7 mouse cellular contexts compared by ENCODE assay signal in genomic region chr7:127345092-127345491, GRCm38 (mm10). TPM values are rescaled to one million over a fixed set of nuclear protein-coding genes. Genes with fewer than 3 reads are reported as not detected.
DNase-seq lines count a peak whose midpoint lies in the region; ATAC-seq and TF ChIP-seq lines count a peak whose summit lies in the region.

No protein-coding gene starts in this region.

- peak overlapping the region; percentile 83 for H3K27ac ChIP-seq in forebrain, embryonic 13.5 days
- H3K27ac ChIP-seq in kidney, embryonic 16.5 days (ENCODE audit: low read length), result peak overlapping the region; percentile 99
- H3K27ac ChIP-seq in stomach, postnatal 0 days (replicated peaks), result peak overlapping the region; percentile 93

- no peak for TF ChIP-seq CTCF in lung, adult 2 months (IDR thresholded peaks at IDR 0.05; ENCODE audit: insufficient read depth, low read length)
- TF ChIP-seq CTCF in stomach, postnatal 0 days (IDR thresholded peaks at IDR 0.05; ENCODE audit: low read depth), result no peak

- no peak; the same call in 1 of the 2 replicates for TF ChIP-seq POLR2A in lung, adult 2 months (IDR thresholded peaks at IDR 0.05; ENCODE audit: borderline replicate concordance, extremely low read depth, low read depth, low read length)

- H3K9me3 ChIP-seq in forebrain, embryonic 13.5 days (replicated peaks), result no peaks in the 10 kb centered on the region
- H3K9me3 ChIP-seq in kidney, embryonic 16.5 days (ENCODE audit: low read length), result no peaks in the 10 kb centered on the region
- H3K9me3 ChIP-seq in stomach, postnatal 0 days (ENCODE audit: control insufficient read depth, low read length), result no peaks in the 10 kb centered on the region

- H3K4me1 ChIP-seq in lung, adult 2 months (ENCODE audit: control insufficient read depth, insufficient read depth, low read length), result no peaks in the 10 kb centered on the region; the same call in 1 of the 2 replicates
- peaks cover 21% of the 10 kb centered on the region for H3K4me1 ChIP-seq in forebrain, embryonic 13.5 days
- peaks cover 22% of the 10 kb centered on the region for H3K4me1 ChIP-seq in kidney, embryonic 16.5 days (ENCODE audit: insufficient read depth, low read length)
- H3K4me1 ChIP-seq in stomach, postnatal 0 days (replicated peaks; ENCODE audit: control insufficient read depth, insufficient read depth), result peaks cover 3% of the 10 kb centered on the region; the same call in 1 of the 2 replicates

- TF ChIP-seq EP300 in stomach, postnatal 0 days (optimal IDR thresholded peaks at IDR 0.05), result no peak

- peak overlapping the region; percentile 93 for H3K9ac ChIP-seq in forebrain, embryonic 13.5 days
- peak overlapping the region; percentile 91 for H3K9ac ChIP-seq in kidney, embryonic 16.5 days (replicated peaks; ENCODE audit: low read length)
- peak overlapping the region; percentile 88 for H3K9ac ChIP-seq in stomach, postnatal 0 days (ENCODE audit: low read length)

- no peak for DNase-seq in lung, adult 2 months
- no peak for DNase-seq in lung, postnatal 4 days
- peak; percentile 67 for DNase-seq in adrenal gland, postnatal 25 days
- DNase-seq in stomach, postnatal 0 days (ENCODE audit: low spot score), result no peak

- H3K36me3 ChIP-seq in forebrain, embryonic 13.5 days (ENCODE audit: poor library complexity, severe bottlenecking), result peaks cover 32% of the 10 kb centered on the region
- peaks cover 23% of the 10 kb centered on the region for H3K36me3 ChIP-seq in kidney, embryonic 16.5 days (ENCODE audit: insufficient read depth, low read length)
- peaks cover 3% of the 10 kb centered on the region; the same call in 1 of the 2 replicates for H3K36me3 ChIP-seq in stomach, postnatal 0 days (ENCODE audit: control insufficient read depth, insufficient read depth, low read length)

- peak overlapping the region; percentile 86 for H3K4me2 ChIP-seq in forebrain, embryonic 13.5 days
- H3K4me2 ChIP-seq in kidney, embryonic 16.5 days (replicated peaks; ENCODE audit: low read depth, low read length), result peak overlapping the region; percentile 75
- peak overlapping the region; percentile 79 for H3K4me2 ChIP-seq in stomach, postnatal 0 days (replicated peaks; ENCODE audit: low read depth)

- peak; percentile 23 for ATAC-seq in forebrain, embryonic 13.5 days
- ATAC-seq in kidney, embryonic 16.5 days (ENCODE audit: low FRiP score, low TSS enrichment), result peak; percentile 53
- ATAC-seq in megakaryocyte-erythroid progenitor cell, adult 5-6 weeks (replicated peaks; ENCODE audit: low FRiP score, low TSS enrichment, poor library complexity, severe bottlenecking), result peak; percentile 17; the same call in 1 of the 2 replicates
- ATAC-seq in stomach, postnatal 0 days (ENCODE audit: low FRiP score, low TSS enrichment), result peak; percentile 60

- peak overlapping the region; percentile 89 for H3K4me3 ChIP-seq in lung, adult 2 months (replicated peaks; ENCODE audit: extremely low read depth, low read depth, low read length)
- H3K4me3 ChIP-seq in forebrain, embryonic 13.5 days, result peak overlapping the region; percentile 94
- peak overlapping the region; percentile 79 for H3K4me3 ChIP-seq in kidney, embryonic 16.5 days (ENCODE audit: low read length)
- H3K4me3 ChIP-seq in stomach, postnatal 0 days (ENCODE audit: low read depth, low read length), result peak overlapping the region; percentile 86

- no peaks in the 10 kb centered on the region for H3K27me3 ChIP-seq in forebrain, embryonic 13.5 days
- H3K27me3 ChIP-seq in kidney, embryonic 16.5 days (ENCODE audit: insufficient read depth, low read length), result no peaks in the 10 kb centered on the region
- H3K27me3 ChIP-seq in stomach, postnatal 0 days (ENCODE audit: control insufficient read depth, insufficient read depth, low read length), result no peaks in the 10 kb centered on the region

- WGBS in lung, adult 2 months, result 1% methylated on average over 42 of the region's 42 CpGs
- WGBS in forebrain, embryonic 13.5 days, result under 1% methylated on average over 36 of the region's 42 CpGs
- WGBS in kidney, embryonic 16.5 days, result under 1% methylated on average over 33 of the region's 42 CpGs
- WGBS in stomach, postnatal 0 days, result under 1% methylated on average over 37 of the region's 42 CpGs

RNA-seq across cellular contexts. Expression of gene Zfp768, which starts 0.3 kb away (rescaled TPM):
- polyA plus RNA-seq in lung, adult 2 months (2012; rRNA removed), result 31.7 and 35.5 TPM in 2 replicates
- 31.4 and 32.8 TPM in 2 replicates for total RNA-seq in adrenal gland, postnatal 25 days (2021)
- polyA plus RNA-seq in forebrain, embryonic 13.5 days (2015; fragmentation: Nextera tagmentation; extraction: Ambion mirVana), result 11.8 and 12.6 TPM in 2 replicates
- polyA plus RNA-seq in kidney, embryonic 16.5 days (2015; fragmentation: Nextera tagmentation; extraction: Ambion mirVana), result 25.4 and 25.5 TPM in 2 replicates
- total RNA-seq in megakaryocyte-erythroid progenitor cell, adult 5-6 weeks (2014; fragmentation: Nextera tagmentation), result 3.5 and 8.4 TPM in 2 replicates
- total RNA-seq in megakaryocyte-erythroid progenitor cell, adult 5-6 weeks (2017), result 3.0 and 4.4 TPM in 2 replicates
- 9.0 and 11.0 TPM in 2 replicates for polyA plus RNA-seq in stomach, postnatal 0 days (2015; fragmentation: Nextera tagmentation; extraction: Ambion mirVana)

RNA-seq across cellular contexts. Expression of gene Zfp747, which starts 30.8 kb away (rescaled TPM):
- polyA plus RNA-seq in lung, adult 2 months (2012; rRNA removed), result 10.9 TPM in 2 replicates
- total RNA-seq in adrenal gland, postnatal 25 days (2021), result 8.3 and 11.2 TPM in 2 replicates
- polyA plus RNA-seq in forebrain, embryonic 13.5 days (2015; fragmentation: Nextera tagmentation; extraction: Ambion mirVana), result 6.4 and 8.6 TPM in 2 replicates
- polyA plus RNA-seq in kidney, embryonic 16.5 days (2015; fragmentation: Nextera tagmentation; extraction: Ambion mirVana), result 10.6 and 11.3 TPM in 2 replicates
- 7.7 and 8.3 TPM in 2 replicates for total RNA-seq in megakaryocyte-erythroid progenitor cell, adult 5-6 weeks (2014; fragmentation: Nextera tagmentation)
- total RNA-seq in megakaryocyte-erythroid progenitor cell, adult 5-6 weeks (2017), result 4.0 and 10.9 TPM in 2 replicates
- 4.9 and 5.4 TPM in 2 replicates for polyA plus RNA-seq in stomach, postnatal 0 days (2015; fragmentation: Nextera tagmentation; extraction: Ambion mirVana)

RNA-seq across cellular contexts. Expression of gene 9130019O22Rik, which starts 41.9 kb away (rescaled TPM):
- polyA plus RNA-seq in lung, adult 2 months (2012; rRNA removed), result 4.1 and 5.1 TPM in 2 replicates
- total RNA-seq in adrenal gland, postnatal 25 days (2021), result 5.3 and 5.9 TPM in 2 replicates
- 5.3 and 5.5 TPM in 2 replicates for polyA plus RNA-seq in forebrain, embryonic 13.5 days (2015; fragmentation: Nextera tagmentation; extraction: Ambion mirVana)
- polyA plus RNA-seq in kidney, embryonic 16.5 days (2015; fragmentation: Nextera tagmentation; extraction: Ambion mirVana), result 6.8 and 7.0 TPM in 2 replicates
- 2.3 and 4.0 TPM in 2 replicates for total RNA-seq in megakaryocyte-erythroid progenitor cell, adult 5-6 weeks (2014; fragmentation: Nextera tagmentation)
- 3.6 and 4.8 TPM in 2 replicates for total RNA-seq in megakaryocyte-erythroid progenitor cell, adult 5-6 weeks (2017)
- 3.0 and 3.1 TPM in 2 replicates for polyA plus RNA-seq in stomach, postnatal 0 days (2015; fragmentation: Nextera tagmentation; extraction: Ambion mirVana)

RNA-seq across cellular contexts. Expression of gene E430018J23Rik, which starts 48.3 kb away (rescaled TPM):
- polyA plus RNA-seq in lung, adult 2 months (2012; rRNA removed), result 7.6 TPM in 2 replicates
- 9.6 and 10.7 TPM in 2 replicates for total RNA-seq in adrenal gland, postnatal 25 days (2021)
- 6.0 and 7.2 TPM in 2 replicates for polyA plus RNA-seq in forebrain, embryonic 13.5 days (2015; fragmentation: Nextera tagmentation; extraction: Ambion mirVana)
- 8.3 and 8.8 TPM in 2 replicates for polyA plus RNA-seq in kidney, embryonic 16.5 days (2015; fragmentation: Nextera tagmentation; extraction: Ambion mirVana)
- 3.1 and 8.6 TPM in 2 replicates for total RNA-seq in megakaryocyte-erythroid progenitor cell, adult 5-6 weeks (2014; fragmentation: Nextera tagmentation)
- total RNA-seq in megakaryocyte-erythroid progenitor cell, adult 5-6 weeks (2017), result 7.8 TPM in 2 replicates
- polyA plus RNA-seq in stomach, postnatal 0 days (2015; fragmentation: Nextera tagmentation; extraction: Ambion mirVana), result 3.3 and 3.9 TPM in 2 replicates

RNA-seq across cellular contexts. Expression of gene Itgal, which starts 49.0 kb away (rescaled TPM):
- 28.2 and 36.9 TPM in 2 replicates for polyA plus RNA-seq in lung, adult 2 months (2012; rRNA removed)
- 0.57 and 1.0 TPM in 2 replicates for total RNA-seq in adrenal gland, postnatal 25 days (2021)
- polyA plus RNA-seq in forebrain, embryonic 13.5 days (2015; fragmentation: Nextera tagmentation; extraction: Ambion mirVana), result 0.19 and 0.26 TPM in 2 replicates
- polyA plus RNA-seq in kidney, embryonic 16.5 days (2015; fragmentation: Nextera tagmentation; extraction: Ambion mirVana), result 1.0 and 1.4 TPM in 2 replicates
- 5.5 and 11.4 TPM in 2 replicates for total RNA-seq in megakaryocyte-erythroid progenitor cell, adult 5-6 weeks (2014; fragmentation: Nextera tagmentation)
- total RNA-seq in megakaryocyte-erythroid progenitor cell, adult 5-6 weeks (2017), result 2.6 and 4.6 TPM in 2 replicates
- polyA plus RNA-seq in stomach, postnatal 0 days (2015; fragmentation: Nextera tagmentation; extraction: Ambion mirVana), result 0.80 and 1.1 TPM in 2 replicates
